Mouse (Mus musculus) lung, adult 18-20 months (tissue): ENCODE results near the gene Vmn2r88.
"Not testable (repeated sequence)": the region's sequence is repeated elsewhere in the genome, so short reads cannot be mapped to it uniquely, and the experiment has no call there.

Experiments used
- DNase-seq, 2 experiments: peaks; one replicate each; pipeline ENCODE4 v3.0.0; 2022; ENCODE audit warnings: mixed read lengths in 2 of 2

The Vmn2r88 gene

GRCm38 (mm10) chr14:51410520-51410919 is at the start of gene Vmn2r88:
Gene Vmn2r88 (plus strand): TSS chr14:51410820.
- DNase-seq, result no peak

DNA sequence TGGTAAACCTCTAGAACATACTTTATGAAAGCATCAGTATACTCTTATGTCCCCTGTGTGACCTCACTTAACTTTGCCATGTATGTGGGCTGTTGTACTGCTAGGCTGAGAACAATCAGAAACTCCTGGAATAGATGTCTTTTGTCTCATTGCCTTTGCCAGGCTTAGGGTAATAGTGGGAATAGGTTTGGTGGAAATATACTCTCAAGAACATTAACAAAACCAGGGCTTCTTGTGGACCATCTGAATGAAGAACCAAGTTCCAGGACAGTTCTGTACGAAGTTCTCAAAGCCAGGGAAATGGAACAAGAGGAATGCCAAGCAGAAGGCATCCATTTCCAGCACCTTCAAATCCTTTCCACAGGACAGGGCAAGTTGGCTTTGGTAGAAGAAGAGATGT is 49.2 kb upstream of the Vmn2r88 start, which contains the start of gene Gm7247:
TSS of gene Gm7247 (plus strand) at position 301 of the 400 bp plus-strand sequence.
- no peak for DNase-seq

GRCm38 (mm10) chr14:51382805-51383204 is 27.8 kb upstream of the Vmn2r88 start:
- no peak for DNase-seq

GRCm38 (mm10) chr14:51384351-51384750 is 26.3 kb upstream of the Vmn2r88 start:
- no peak for DNase-seq

DNA sequence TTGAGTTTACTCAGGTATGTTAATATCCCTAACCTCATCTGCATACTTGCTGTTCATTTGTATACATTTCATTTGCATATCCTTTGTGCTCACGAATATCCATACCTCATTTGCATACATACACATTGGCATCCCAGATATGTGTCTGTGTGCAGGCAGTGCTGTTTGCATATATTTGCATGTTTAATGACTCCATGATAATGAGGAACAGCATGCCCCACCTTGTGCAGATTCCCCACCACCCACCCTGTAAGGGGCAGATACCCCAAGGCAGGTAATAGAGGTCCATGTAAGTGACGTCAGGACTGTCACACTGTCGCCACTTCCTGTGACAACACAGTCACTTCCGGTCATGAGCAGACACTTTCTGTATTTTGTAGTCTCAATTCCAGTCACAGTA is 24.9 kb upstream of the Vmn2r88 start:
- DNase-seq, result no peak

DNA sequence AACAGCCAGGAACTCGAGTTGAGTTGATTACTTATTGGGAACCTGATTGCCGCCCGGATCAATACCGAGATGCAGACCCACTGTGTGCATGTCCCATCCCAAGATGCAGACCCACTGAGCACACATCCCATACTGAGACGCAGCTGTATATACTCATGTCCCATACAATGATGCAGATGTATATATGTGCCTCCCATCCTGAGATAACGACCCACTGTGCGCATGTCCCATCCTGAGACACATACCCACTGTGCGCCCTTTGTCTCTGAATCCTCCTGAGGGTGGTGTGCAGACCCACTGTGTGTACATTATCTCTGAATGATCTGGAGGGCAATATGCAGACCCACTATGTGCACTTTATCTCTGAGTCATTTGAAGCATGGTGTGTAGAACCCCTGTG is 22.9 kb upstream of the Vmn2r88 start:
- DNase-seq, result no peak

DNA sequence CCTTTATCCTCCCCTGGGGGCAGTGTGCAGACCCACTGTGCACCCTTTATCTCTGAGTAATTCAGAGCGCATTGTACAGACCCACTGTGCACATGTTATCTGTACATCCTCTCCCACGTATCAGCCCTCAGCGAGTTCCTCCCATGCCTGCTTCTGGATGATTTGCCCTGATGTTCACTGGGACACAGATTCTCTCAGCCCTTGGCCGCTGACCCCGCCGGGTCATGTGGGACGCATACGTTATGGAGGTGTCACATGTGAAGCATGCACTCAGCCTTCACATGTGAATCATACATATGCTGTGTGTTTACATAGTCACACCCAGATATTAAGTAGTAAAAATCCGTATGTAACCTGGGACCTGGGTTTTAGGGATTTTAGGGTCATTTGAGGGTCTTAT is 22.4 kb upstream of the Vmn2r88 start:
- DNase-seq, result no peak

- DNase-seq, result no peak
Observed at GRCm38 (mm10) chr14:51423885-51424284, 13.3 kb downstream of the Vmn2r88 start.

GRCm38 (mm10) chr14:51430138-51430537 is 19.5 kb downstream of the Vmn2r88 start:
- not testable (repeated sequence) for DNase-seq

- no peak for DNase-seq
Observed at GRCm38 (mm10) chr14:51434546-51434945, 23.9 kb downstream of the Vmn2r88 start.

GRCm38 (mm10) chr14:51435020-51435419 is 24.4 kb downstream of the Vmn2r88 start:
- no peak for DNase-seq

DNA sequence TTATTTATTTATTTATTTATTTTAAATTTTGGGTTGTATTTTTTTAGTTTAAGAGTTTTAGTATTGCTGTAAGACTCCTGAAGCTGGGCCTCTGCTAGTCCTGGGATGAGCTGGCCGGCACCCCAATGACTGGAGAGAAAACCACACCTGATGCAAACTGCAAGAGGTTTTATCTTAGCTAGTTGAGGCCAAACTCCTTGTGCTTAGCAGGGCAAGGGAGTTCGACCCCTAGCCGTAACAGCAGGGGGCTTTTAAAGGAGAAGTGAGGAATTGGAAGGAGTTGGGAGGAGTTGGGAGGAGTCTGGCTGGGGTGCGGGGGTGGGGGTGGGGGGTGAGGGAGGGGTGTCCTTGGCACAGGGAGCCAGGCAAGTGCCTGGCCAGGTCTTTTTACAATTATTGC is 28.3 kb downstream of the Vmn2r88 start:
- DNase-seq, result no peak

GRCm38 (mm10) chr14:51451557-51451956 is 40.9 kb downstream of the Vmn2r88 start, which contains the start of gene Vmn2r89:
Gene Vmn2r89 (plus strand): TSS chr14:51451857.
- not testable (repeated sequence) for DNase-seq
